Mouse (Mus musculus) lung, embryonic 16.5 days (tissue): ENCODE data around the gene Pprc1. TPM values are rescaled to one million over a fixed set of nuclear protein-coding genes. Genes with fewer than 3 reads are reported as not detected.

Source experiments
- ATAC-seq: fragments of 200-750 bp; cut with Nextera tagmentation; 2 replicates; pipeline ENCODE4 v1.8.0; 2017; ENCODE audit warnings: low read depth, mild to moderate bottlenecking, moderate library complexity
- H3K27ac ChIP-seq: fragments of 300-500 bp; sonication (generic); 2 replicates; pipeline ENCODE4 v1.5.1; 2014; ENCODE audit warnings: mild to moderate bottlenecking, control low read depth, low read length
- H3K27me3 ChIP-seq: fragments of 300-500 bp; sonication (generic); 2 replicates; pipeline ENCODE4 v1.6.1; 2014; ENCODE audit warnings: low read depth, low read length, mixed read lengths; ENCODE audit not compliant: control insufficient read depth, insufficient read depth
- H3K36me3 ChIP-seq: fragments of 300-500 bp; sonication (generic); 2 replicates; pipeline ENCODE4 v1.6.1; 2014; ENCODE audit warnings: low read length; ENCODE audit not compliant: control insufficient read depth, insufficient read depth
- H3K4me1 ChIP-seq: fragments of 300-500 bp; sonication (generic); replicated peaks from 2 replicates; pipeline ENCODE4 v1.6.1; 2014; ENCODE audit warnings: low read length, mixed read lengths; ENCODE audit not compliant: control insufficient read depth, insufficient read depth
- H3K4me2 ChIP-seq: fragments of 300-500 bp; sonication (generic); 2 replicates; pipeline ENCODE4 v1.6.1; 2014; ENCODE audit warnings: low read depth, low read length, control low read depth
- H3K4me3 ChIP-seq: fragments of 300-500 bp; sonication (generic); 2 replicates; pipeline ENCODE4 v1.5.1; 2014; ENCODE audit warnings: mild to moderate bottlenecking, low read length, control low read depth
- H3K9ac ChIP-seq: fragments of 300-500 bp; sonication (generic); 2 replicates; pipeline ENCODE4 v1.6.1; 2014; ENCODE audit warnings: low read length, control low read depth
- H3K9me3 ChIP-seq: fragments of 300-500 bp; sonication (generic); 2 replicates; pipeline ENCODE4 v1.6.1; 2016; ENCODE audit warnings: low read length; ENCODE audit not compliant: control insufficient read depth
- WGBS: fragments of 180-500 bp; shearing (Covaris S2); extraction: QIAGEN DNeasy Blood & Tissue Kit; methylation state at CpG from one replicate; pipeline ENCODE4 v1.1.7; 2014; 5-methylcytosine and 5-hydroxymethylcytosine counted together
- polyA plus RNA-seq: library from polyadenylated mRNA; unstranded; fragments of >200 nt; fragmentation: Nextera tagmentation; extraction: Ambion mirVana; gene quantifications from 2 replicates; pipeline ENCODE4 v1.2.1, GENCODE M21; 2015

Pprc1 gene
- polyA plus RNA-seq, 1 experiment from 2014 or later: 27.0 TPM

DNA sequence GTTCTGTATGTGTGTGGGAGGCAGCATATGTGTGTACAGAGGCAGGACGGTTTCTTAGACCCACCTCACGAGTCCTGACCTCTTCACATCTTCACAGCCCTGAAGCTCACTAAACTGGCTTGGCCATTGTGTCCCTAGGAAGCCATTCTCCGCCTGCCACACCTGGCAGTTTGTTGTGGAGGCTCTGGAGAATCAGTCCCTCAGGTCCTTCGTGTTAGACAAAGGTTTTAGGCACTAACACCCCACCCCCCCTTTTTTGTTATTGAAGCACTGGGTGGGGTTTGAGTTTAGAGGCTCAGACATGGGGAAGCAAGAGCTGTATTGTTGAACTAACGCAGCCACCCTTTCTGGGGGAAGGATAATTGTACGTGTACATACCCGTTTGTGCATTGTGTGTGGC, 28.6 kb downstream of the Pprc1 start:
- no peak overlapping the region for H3K4me3 ChIP-seq
- H3K36me3 ChIP-seq: peaks cover 42% of the 10 kb centered on the region
- no peak overlapping the region for H3K27ac ChIP-seq
- H3K4me2 ChIP-seq: no peak overlapping the region
- H3K4me1 ChIP-seq: peaks cover 12% of the 10 kb centered on the region
- H3K9ac ChIP-seq: no peak overlapping the region
- ATAC-seq: no peak
- H3K9me3 ChIP-seq: no peaks in the 10 kb centered on the region
- 79% methylated on average over 7 of the region's 7 CpGs for WGBS
- H3K27me3 ChIP-seq: no peaks in the 10 kb centered on the region

DNA sequence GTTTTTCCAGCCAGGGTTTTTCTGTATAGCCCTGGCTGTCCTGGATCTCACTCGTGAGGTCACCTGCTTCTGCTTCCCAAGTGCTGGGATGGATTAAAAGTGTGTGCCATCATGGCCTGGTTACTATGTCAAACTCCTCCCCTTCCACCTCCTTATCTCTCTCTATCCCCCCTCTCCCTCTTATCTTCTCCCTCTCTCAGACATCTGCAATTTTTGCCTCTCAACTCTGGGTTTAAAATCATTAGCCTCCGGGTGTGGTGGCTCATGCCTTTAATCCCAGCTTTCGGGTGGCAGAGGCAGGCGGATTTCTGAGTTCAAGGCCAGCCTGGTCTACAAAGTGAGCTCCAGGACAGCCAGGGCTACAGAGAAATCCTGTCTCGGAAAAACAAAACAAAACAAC, 29.6 kb downstream of the Pprc1 start:
- peaks cover 12% of the 10 kb centered on the region for H3K4me1 ChIP-seq
- H3K36me3 ChIP-seq: peaks cover 39% of the 10 kb centered on the region
- H3K4me2 ChIP-seq: no peak overlapping the region
- no peaks in the 10 kb centered on the region for H3K9me3 ChIP-seq
- 84% methylated on average over 5 of the region's 5 CpGs for WGBS
- ATAC-seq: no peak
- H3K27ac ChIP-seq: no peak overlapping the region
- H3K27me3 ChIP-seq: no peaks in the 10 kb centered on the region
- H3K4me3 ChIP-seq: no peak overlapping the region
- no peak overlapping the region for H3K9ac ChIP-seq

DNA sequence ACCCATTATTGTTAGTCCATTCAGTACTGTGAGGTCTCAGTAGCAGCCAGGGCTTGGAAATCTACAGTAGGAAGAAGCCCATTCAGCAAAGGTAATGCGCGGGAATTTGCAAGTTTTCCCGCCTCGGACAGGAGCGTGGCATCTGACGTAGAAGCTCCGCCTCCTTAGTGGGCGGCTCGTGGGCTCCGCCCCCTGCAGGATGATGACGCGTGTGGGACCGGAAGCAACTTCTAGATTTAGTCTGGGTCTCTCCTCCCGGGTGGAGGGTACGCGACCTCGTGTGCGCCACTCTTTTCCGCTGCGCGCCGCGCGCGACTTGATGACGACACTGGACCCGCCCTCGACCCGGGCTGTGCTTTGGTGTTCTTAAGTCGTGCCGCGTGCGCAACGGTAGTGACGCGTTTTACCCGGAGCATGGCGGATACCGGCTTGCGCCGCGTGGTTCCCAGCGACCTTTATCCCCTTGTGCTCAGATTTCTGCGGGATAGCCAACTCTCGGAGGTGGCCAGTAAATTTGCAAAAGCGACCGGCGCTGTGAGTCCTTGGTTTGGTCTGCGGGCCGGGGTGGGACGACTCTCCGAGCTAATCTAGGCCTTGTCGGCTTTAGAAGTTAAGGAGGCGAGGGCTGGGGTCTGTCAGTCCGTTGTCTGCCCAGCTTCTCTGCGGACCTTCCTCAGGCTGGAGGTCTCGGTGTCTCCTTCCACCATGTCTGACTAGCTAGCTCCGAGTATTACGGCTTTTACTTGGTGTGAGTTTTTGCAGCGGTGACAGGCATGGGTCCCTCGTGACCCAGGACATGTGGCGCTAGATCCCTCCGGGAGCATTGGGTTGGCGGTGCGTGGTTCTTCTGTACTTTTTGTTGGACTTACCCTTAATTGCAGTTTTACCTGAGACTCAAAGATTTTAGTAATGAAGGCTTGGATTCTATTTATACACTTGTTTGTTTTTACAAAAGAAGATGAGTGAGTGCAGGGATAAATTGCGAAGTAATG, 31.2 kb downstream of the Pprc1 start, which contains the start of gene Nolc1:
TSS of gene Nolc1 (plus strand) at position 248 of the 992 bp plus-strand sequence.
- under 1% methylated on average over 66 of the region's 66 CpGs for WGBS
- Histone ChIP-seq H3K36me3 (peaks cover 34% of the 10 kb centered on the region), H3K27me3 (no peaks in the 10 kb centered on the region), H3K4me1 (peaks cover 12% of the 10 kb centered on the region), H3K9ac (peak within 1 kb of the TSS; percentile 82), H3K4me2 (peak within 1 kb of the TSS; percentile 73), H3K27ac (peak within 1 kb of the TSS; percentile 69), H3K9me3 (no peaks in the 10 kb centered on the region), H3K4me3 (peak within 1 kb of the TSS; percentile 86)
- ATAC-seq: peak; percentile 98

DNA sequence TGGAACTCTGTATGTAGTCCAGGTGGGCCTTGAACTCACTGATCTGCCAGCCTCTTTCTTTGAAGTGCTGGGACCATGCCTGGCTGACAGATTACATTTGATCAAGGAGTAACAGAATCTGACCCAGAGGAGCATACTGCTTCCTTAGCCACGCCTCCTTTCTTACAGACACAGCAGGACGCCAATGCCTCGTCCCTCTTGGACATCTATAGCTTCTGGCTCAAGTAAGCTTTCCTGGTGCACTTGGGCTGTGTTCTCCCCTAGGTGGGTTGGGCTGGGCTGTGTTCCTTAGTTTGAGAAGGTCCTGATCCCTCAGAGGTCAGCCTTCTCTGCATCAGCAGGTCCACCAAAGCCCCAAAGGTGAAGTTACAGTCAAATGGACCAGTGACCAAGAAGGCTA, 33.8 kb downstream of the Pprc1 start:
- 68% methylated on average over 3 of the region's 3 CpGs for WGBS
- Histone ChIP-seq H3K9me3 (no peaks in the 10 kb centered on the region), H3K4me1 (peaks cover 12% of the 10 kb centered on the region), H3K9ac (no peak overlapping the region), H3K27me3 (no peaks in the 10 kb centered on the region), H3K4me2 (no peak overlapping the region), H3K4me3 (no peak overlapping the region), H3K36me3 (peaks cover 33% of the 10 kb centered on the region), H3K27ac (no peak overlapping the region)
- ATAC-seq: no peak

DNA sequence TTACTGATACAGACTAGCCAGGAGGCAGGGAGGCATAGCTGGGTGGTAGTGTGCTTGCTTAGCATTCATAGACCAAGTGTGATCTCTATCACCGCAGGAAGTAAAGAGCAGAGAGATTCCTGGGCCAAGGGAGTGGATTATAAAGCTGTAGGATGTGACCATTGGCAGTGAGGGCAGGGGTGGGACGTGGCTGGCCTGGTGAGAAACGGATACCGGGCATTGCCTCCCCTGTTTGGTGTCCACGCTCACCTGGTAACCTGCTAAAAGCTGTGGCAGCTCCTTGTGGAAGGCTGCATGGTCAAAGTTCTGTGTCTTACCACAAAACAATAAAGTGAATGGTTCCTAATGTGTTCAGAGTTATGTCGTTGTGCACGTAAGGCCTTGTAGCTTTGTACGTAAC, 40.5 kb downstream of the Pprc1 start:
- no peak overlapping the region for H3K4me3 ChIP-seq
- H3K9me3 ChIP-seq: no peaks in the 10 kb centered on the region
- H3K4me2 ChIP-seq: no peak overlapping the region
- H3K9ac ChIP-seq: no peak overlapping the region
- no peaks in the 10 kb centered on the region for H3K27me3 ChIP-seq
- WGBS: 94% methylated on average over 8 of the region's 8 CpGs
- peaks cover 36% of the 10 kb centered on the region for H3K36me3 ChIP-seq
- no peak for ATAC-seq
- H3K27ac ChIP-seq: no peak overlapping the region
- no peaks in the 10 kb centered on the region for H3K4me1 ChIP-seq

DNA sequence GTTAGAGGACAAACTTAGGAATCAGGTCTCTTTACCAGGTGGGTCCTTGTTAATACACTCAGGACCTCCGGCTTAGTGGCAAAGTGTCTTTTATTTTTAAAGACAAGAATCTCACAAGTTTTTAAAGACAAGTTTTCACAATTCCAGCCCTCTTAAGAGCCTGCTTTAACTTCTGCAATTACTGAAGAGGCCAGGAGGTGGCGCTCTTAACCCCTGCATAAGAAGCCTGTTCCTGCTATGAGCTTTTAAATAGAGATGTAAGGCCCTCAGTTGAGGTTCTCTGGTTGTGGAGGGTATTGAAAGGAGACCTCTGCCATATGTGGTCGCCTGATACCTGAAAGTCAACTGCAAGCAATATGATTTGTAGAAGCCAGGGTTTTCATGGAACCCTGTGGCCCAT, 41.7 kb downstream of the Pprc1 start:
- H3K4me2 ChIP-seq: no peak overlapping the region
- no peak for ATAC-seq
- H3K36me3 ChIP-seq: peaks cover 35% of the 10 kb centered on the region
- H3K9ac ChIP-seq: no peak overlapping the region
- no peaks in the 10 kb centered on the region for H3K4me1 ChIP-seq
- no peak overlapping the region for H3K27ac ChIP-seq
- no peaks in the 10 kb centered on the region for H3K27me3 ChIP-seq
- no peak overlapping the region for H3K4me3 ChIP-seq
- H3K9me3 ChIP-seq: no peaks in the 10 kb centered on the region
- WGBS: 53% methylated on average over 3 of the region's 3 CpGs

DNA sequence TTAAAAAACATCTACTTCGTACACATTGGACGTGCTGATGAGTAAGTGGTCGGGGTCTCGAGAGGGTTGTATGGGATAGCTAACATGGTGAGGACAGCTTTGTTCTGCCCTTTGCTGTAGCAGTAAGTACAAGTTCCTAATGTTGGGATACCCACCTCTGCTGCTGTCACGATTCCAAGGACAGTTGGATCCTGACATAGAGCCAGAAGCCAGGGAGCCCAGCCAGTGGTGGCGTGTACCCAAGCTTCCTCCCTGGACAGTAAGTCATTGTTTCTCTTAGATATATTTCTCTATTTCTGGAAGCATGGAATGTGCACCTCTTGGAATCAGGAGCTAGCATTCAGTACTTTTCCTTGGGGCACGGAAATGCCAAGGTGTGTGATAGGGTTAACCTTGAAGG, 43.2 kb downstream of the Pprc1 start:
- no peak overlapping the region for H3K4me3 ChIP-seq
- H3K9ac ChIP-seq: no peak overlapping the region
- H3K27ac ChIP-seq: no peak overlapping the region
- no peaks in the 10 kb centered on the region for H3K4me1 ChIP-seq
- WGBS: 65% methylated on average over 7 of the region's 7 CpGs
- H3K36me3 ChIP-seq: peaks cover 21% of the 10 kb centered on the region
- ATAC-seq: no peak
- no peak overlapping the region for H3K4me2 ChIP-seq
- no peaks in the 10 kb centered on the region for H3K27me3 ChIP-seq
- no peaks in the 10 kb centered on the region for H3K9me3 ChIP-seq

DNA sequence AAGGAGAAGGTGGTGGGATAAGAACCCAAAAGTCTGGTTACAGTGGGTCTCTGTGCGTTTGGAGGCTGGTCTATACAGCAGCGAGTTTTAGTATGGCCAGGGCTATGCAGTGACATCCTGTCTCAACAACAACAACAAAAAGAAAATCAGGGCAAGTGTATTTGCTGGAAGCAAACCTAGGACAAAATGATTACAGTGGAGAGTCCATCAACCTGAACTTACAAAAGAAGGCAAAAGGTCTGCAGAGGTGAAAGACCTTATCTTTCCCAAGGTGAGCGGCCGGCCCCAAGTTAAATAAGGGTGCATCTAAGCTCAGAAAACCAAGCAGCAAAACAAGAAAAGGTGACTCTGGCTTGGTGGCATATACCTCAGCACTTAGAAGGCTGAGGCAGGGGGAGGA, 47.0 kb downstream of the Pprc1 start:
- H3K9me3 ChIP-seq: peaks cover 3% of the 10 kb centered on the region; the same call in 1 of the 2 replicates
- no peaks in the 10 kb centered on the region for H3K4me1 ChIP-seq
- no peak overlapping the region for H3K4me2 ChIP-seq
- WGBS: 80% methylated on average over 4 of the region's 4 CpGs
- ATAC-seq: no peak
- H3K36me3 ChIP-seq: no peaks in the 10 kb centered on the region
- no peak overlapping the region for H3K4me3 ChIP-seq
- no peaks in the 10 kb centered on the region for H3K27me3 ChIP-seq
- no peak overlapping the region for H3K27ac ChIP-seq
- H3K9ac ChIP-seq: no peak overlapping the region

DNA sequence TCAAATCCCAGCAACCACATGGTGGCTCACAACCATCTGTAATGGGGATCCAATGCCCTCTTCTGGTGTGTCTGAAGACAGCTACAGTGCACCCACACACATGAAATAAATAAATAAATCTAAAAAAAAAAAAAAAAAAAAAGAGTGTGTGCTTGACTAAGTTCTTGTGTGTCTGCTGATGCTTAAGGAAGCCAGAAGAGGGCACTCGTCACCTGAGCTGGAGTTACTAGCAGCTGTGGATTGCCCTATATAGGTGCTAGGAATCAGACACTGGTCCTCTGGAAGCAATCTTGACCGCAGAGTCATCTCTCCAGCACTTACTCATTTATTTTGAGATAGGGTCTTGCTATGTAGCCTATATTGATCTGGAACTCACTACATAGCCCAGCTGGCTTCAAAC, 49.5 kb downstream of the Pprc1 start:
- H3K27ac ChIP-seq: no peak overlapping the region
- WGBS: 96% methylated on average over 2 of the region's 2 CpGs
- H3K36me3 ChIP-seq: no peaks in the 10 kb centered on the region
- H3K9me3 ChIP-seq: peaks cover 3% of the 10 kb centered on the region; the same call in 1 of the 2 replicates
- H3K4me1 ChIP-seq: no peaks in the 10 kb centered on the region
- H3K4me2 ChIP-seq: no peak overlapping the region
- no peaks in the 10 kb centered on the region for H3K27me3 ChIP-seq
- no peak for ATAC-seq
- no peak overlapping the region for H3K4me3 ChIP-seq
- no peak overlapping the region for H3K9ac ChIP-seq
